Comparison of ENCODE assay signal across 30 mouse cellular contexts in genomic region chr4:83228073-83228472, GRCm38 (mm10).
DNase-seq lines count a peak whose midpoint lies in the region; ATAC-seq and TF ChIP-seq lines count a peak whose summit lies in the region.
"Had no signal": no experiment of that assay in that cellular context is flagged by ENCODE, and none has a peak within 500 bp of the region (broad histone marks: within the 10 kb centered on the region; RNA-seq: fewer than 3 reads in every experiment).

No protein-coding gene starts in this region.

- no peak for DNase-seq in kidney, postnatal 14 days
- peak; percentile 26 for DNase-seq in R1 (ENCODE audit: low read depth, low spot score)
- peak; percentile 44 for DNase-seq in brain, embryonic 14.5 days (ENCODE audit: low read depth)
- DNase-seq in Muller cell, postnatal 12 days (ENCODE audit: inconsistent ontology term): no peak
- DNase-seq: adrenal gland, postnatal 10 days; cerebellum, adult 11 months; cerebellum, adult 9-10 months; cerebellum, postnatal 36 days; gastrocnemius, adult 2 months; gastrocnemius, postnatal 36 days; heart, adult 2 months; kidney, adult 18-20 months; kidney, postnatal 10 days; layer of hippocampus, adult 9-11 months; liver, embryonic 13.5 days; lung, adult 18-20 months; lung, postnatal 4 days; right cerebral cortex, postnatal 25 days had no signal

- no peaks in the 10 kb centered on the region for H3K27me3 ChIP-seq in forebrain, embryonic 13.5 days
- H3K27me3 ChIP-seq in forebrain, embryonic 15.5 days: no peaks in the 10 kb centered on the region
- H3K27me3 ChIP-seq in kidney, embryonic 14.5 days (ENCODE audit: control insufficient read depth, insufficient read depth, low read length): no peaks in the 10 kb centered on the region
- H3K27me3 ChIP-seq: embryonic facial prominence, embryonic 15.5 days; heart, embryonic 12.5 days; limb, embryonic 15.5 days; liver, embryonic 13.5 days; neural tube, embryonic 12.5 days; stomach, embryonic 15.5 days had no signal

- no peak overlapping the region for H3K4me3 ChIP-seq in forebrain, embryonic 13.5 days
- no peak overlapping the region for H3K4me3 ChIP-seq in forebrain, embryonic 15.5 days
- H3K4me3 ChIP-seq in kidney, embryonic 14.5 days (ENCODE audit: low read length): no peak overlapping the region
- H3K4me3 ChIP-seq: embryonic facial prominence, embryonic 15.5 days; gastrocnemius, adult 2 months; heart, adult 2 months; heart, embryonic 12.5 days; limb, embryonic 10.5 days; limb, embryonic 15.5 days; liver, embryonic 13.5 days; myocyte; neural tube, embryonic 12.5 days; stomach, embryonic 15.5 days had no signal

- no peaks in the 10 kb centered on the region for H3K9me3 ChIP-seq in forebrain, embryonic 13.5 days (replicated peaks)
- H3K9me3 ChIP-seq in forebrain, embryonic 15.5 days: no peaks in the 10 kb centered on the region
- no peaks in the 10 kb centered on the region for H3K9me3 ChIP-seq in kidney, embryonic 14.5 days (ENCODE audit: control insufficient read depth, low read length)
- H3K9me3 ChIP-seq: embryonic facial prominence, embryonic 15.5 days; heart, embryonic 12.5 days; limb, embryonic 10.5 days; limb, embryonic 15.5 days; liver, embryonic 13.5 days; neural tube, embryonic 12.5 days; stomach, embryonic 15.5 days had no signal

- TF ChIP-seq POLR2A in brain, embryonic 14.5 days (IDR thresholded peaks at IDR 0.05; ENCODE audit: borderline replicate concordance, extremely low read depth, insufficient read depth, insufficient read length, poor library complexity, severe bottlenecking): no peak

- H3K4me2 ChIP-seq in forebrain, embryonic 13.5 days: no peak overlapping the region
- H3K4me2 ChIP-seq in forebrain, embryonic 15.5 days (replicated peaks): no peak overlapping the region
- H3K4me2 ChIP-seq in kidney, embryonic 14.5 days (replicated peaks; ENCODE audit: low read depth, low read length): no peak overlapping the region
- H3K4me2 ChIP-seq: embryonic facial prominence, embryonic 15.5 days; heart, embryonic 12.5 days; hindbrain, embryonic 14.5 days; limb, embryonic 15.5 days; liver, embryonic 13.5 days; neural tube, embryonic 12.5 days; stomach, embryonic 15.5 days had no signal

- H3K36me3 ChIP-seq in forebrain, embryonic 13.5 days (ENCODE audit: poor library complexity, severe bottlenecking): 0 out of 2 replicates have a peak, but pooled peaks cover 6% of the 10 kb centered on the region
- H3K36me3 ChIP-seq in forebrain, embryonic 15.5 days: no peaks in the 10 kb centered on the region
- H3K36me3 ChIP-seq in kidney, embryonic 14.5 days (ENCODE audit: control insufficient read depth, insufficient read depth, low read length): no peaks in the 10 kb centered on the region
- H3K36me3 ChIP-seq: embryonic facial prominence, embryonic 15.5 days; heart, embryonic 12.5 days; limb, embryonic 10.5 days; limb, embryonic 15.5 days; liver, embryonic 13.5 days; neural tube, embryonic 12.5 days; stomach, embryonic 15.5 days had no signal

- TF ChIP-seq CTCF in brain, embryonic 14.5 days (IDR thresholded peaks at IDR 0.05; ENCODE audit: borderline replicate concordance, extremely low read depth, insufficient read depth, insufficient read length): no peak

- H3K27ac ChIP-seq in forebrain, embryonic 13.5 days: no peak overlapping the region
- H3K27ac ChIP-seq in forebrain, embryonic 15.5 days (replicated peaks): no peak overlapping the region
- H3K27ac ChIP-seq in kidney, embryonic 14.5 days (ENCODE audit: low read depth, low read length): no peak overlapping the region
- H3K27ac ChIP-seq: embryonic facial prominence, embryonic 15.5 days; gastrocnemius, adult 2 months; heart, adult 2 months; hindbrain, embryonic 14.5 days; limb, embryonic 10.5 days; limb, embryonic 15.5 days; liver, embryonic 13.5 days; neural tube, embryonic 12.5 days; stomach, embryonic 15.5 days had no signal

- peak; percentile 28; the same call in 1 of the 2 replicates for ATAC-seq in forebrain, embryonic 13.5 days
- no peak for ATAC-seq in forebrain, embryonic 15.5 days (replicated peaks)
- ATAC-seq in kidney, embryonic 14.5 days (ENCODE audit: low FRiP score, low TSS enrichment): peak; percentile 33; the same call in 1 of the 2 replicates
- ATAC-seq: CD4-positive, CD25-positive, alpha-beta regulatory T cell, adult 4 months had no signal

- H3K9ac ChIP-seq in forebrain, embryonic 13.5 days: no peak overlapping the region
- no peak overlapping the region for H3K9ac ChIP-seq in forebrain, embryonic 15.5 days (replicated peaks)
- H3K9ac ChIP-seq in kidney, embryonic 14.5 days (ENCODE audit: low read depth, low read length): no peak overlapping the region
- H3K9ac ChIP-seq: embryonic facial prominence, embryonic 15.5 days; heart, embryonic 12.5 days; hindbrain, embryonic 14.5 days; limb, embryonic 15.5 days; liver, embryonic 13.5 days; neural tube, embryonic 12.5 days; stomach, embryonic 15.5 days had no signal

- WGBS in forebrain, embryonic 13.5 days: 67% methylated on average over 10 of the region's 10 CpGs
- 70% methylated on average over 10 of the region's 10 CpGs for WGBS in forebrain, embryonic 15.5 days
- 72% methylated on average over 10 of the region's 10 CpGs for WGBS in kidney, embryonic 14.5 days

- peaks cover 23% of the 10 kb centered on the region for H3K4me1 ChIP-seq in forebrain, embryonic 13.5 days
- H3K4me1 ChIP-seq in forebrain, embryonic 15.5 days: peaks cover 30% of the 10 kb centered on the region
- peaks cover 11% of the 10 kb centered on the region; the same call in 1 of the 2 replicates for H3K4me1 ChIP-seq in kidney, embryonic 14.5 days (ENCODE audit: control insufficient read depth, insufficient read depth, low read length)
- H3K4me1 ChIP-seq: liver, embryonic 13.5 days; neural tube, embryonic 12.5 days had no signal

Comparison
In these comparisons a context has a peak if more than half of its experiments do, and no peak if none do; other contexts are left out.
1. DNase-seq: peak in R1 (single experiment) and brain, embryonic 14.5 days (single experiment); none in kidney, postnatal 14 days (single experiment) and Muller cell, postnatal 12 days (single experiment).